Mouse (Mus musculus): ENCODE measurements around the gene Flot1.

GRCm38 (mm10) chr17:35850974-35851373, 27.9 kb downstream of the Flot1 start:
- TF ChIP-seq GATA1 (IDR thresholded peaks at IDR 0.05; ENCODE audit: borderline replicate concordance, low read length): no peak
- TF ChIP-seq CTCF (IDR thresholded peaks at IDR 0.05; ENCODE audit: low read depth, low read length): no peak
- TF ChIP-seq POLR2AphosphoS5 (IDR thresholded peaks at IDR 0.05; ENCODE audit: insufficient replicate concordance, low read depth, low read length): no peak

All from G1E (cell line).